Mouse (Mus musculus) neural tube, embryonic 10.5 days (tissue): ENCODE results near the gene Elk4.
A peak's percentile ranks its signal among the peaks of the same experiment; 100 is the strongest.

ENCODE experiments used
- DNase-seq: peaks from one replicate; pipeline ENCODE4 v3.0.0-alpha.2; 2017; ENCODE audit warnings: low spot score; ENCODE audit errors: extremely low spot score

Gene Elk4

GRCm38 (mm10) chr1:132007282-132007815 is at the start of gene Elk4:
Gene Elk4 (plus strand): TSS chr1:132007607.
- DNase-seq: peak; percentile 93

- no peak for DNase-seq
Observed at GRCm38 (mm10) chr1:131961004-131961403, 46.4 kb upstream of the Elk4 start.

GRCm38 (mm10) chr1:131962606-131963084 is 44.8 kb upstream of the Elk4 start, which contains the start of gene Slc45a3:
Gene Slc45a3 (plus strand): TSS chr1:131962967.
- DNase-seq: peak; percentile 58

DNA sequence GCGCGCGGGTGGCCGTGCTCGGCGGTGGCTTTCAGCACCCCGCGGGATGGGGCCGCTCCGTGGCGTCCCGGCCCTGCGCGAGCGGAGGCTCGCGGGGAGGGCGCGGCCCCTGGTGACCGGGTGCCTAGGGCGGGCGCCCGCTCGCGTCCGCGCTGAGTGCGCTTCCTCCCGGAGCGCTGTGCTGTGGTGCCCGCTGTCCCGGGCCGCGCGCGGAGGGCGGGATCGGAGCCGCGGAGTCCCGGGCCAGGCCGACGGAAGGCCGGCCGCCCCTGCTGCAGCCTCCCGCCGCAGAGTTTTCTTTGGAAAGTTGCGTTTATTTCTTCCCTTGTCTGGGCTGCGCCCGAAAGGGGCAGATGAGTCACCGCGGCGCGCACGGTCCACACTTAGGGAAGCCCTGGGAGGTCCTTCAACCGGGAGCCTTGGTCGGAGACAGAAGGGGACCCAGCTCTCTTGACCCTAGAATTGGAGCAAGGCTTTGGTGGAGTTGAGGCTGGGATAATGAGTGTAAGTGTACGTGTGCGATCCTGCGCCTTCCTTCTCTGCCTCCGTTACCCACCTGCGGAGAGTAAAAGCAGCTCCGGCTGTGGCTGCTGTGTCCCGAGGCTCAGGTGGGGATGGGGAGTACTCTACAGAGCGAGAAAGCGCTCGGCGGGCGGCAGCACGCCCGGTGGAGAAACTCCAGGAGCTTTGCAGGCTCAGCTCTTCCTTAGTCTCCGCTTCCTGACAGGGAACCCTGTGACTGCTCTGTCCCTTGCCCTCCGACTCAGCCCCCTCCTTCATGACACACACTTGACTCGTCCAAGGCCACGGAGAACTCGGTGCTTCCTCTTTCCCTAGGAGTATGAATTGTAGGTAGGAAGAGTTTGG is 44.1 kb upstream of the Elk4 start:
- peak; percentile 60 for DNase-seq

- DNase-seq: no peak
Observed at GRCm38 (mm10) chr1:131964100-131964499, 43.3 kb upstream of the Elk4 start.

GRCm38 (mm10) chr1:131964580-131964979 is 42.8 kb upstream of the Elk4 start:
- no peak for DNase-seq

DNA sequence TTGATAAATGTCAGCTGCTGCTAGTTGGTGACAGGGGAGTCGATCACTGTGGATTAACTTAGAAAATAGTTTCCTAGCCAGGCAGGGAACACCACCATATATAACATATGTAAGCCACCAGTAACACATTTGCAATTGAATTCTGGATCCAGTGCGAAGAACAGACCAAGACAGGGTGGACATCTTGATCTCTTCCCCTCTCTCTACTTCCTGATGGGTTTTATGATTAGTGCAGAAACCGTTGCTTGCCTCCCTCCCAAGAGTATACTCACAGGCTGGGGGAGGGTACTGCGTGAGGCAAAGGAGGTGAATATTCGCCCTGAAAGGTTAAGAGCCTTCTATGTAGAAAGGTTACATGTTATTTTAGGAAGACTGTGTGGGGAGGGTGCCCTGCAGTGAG is 41.6 kb upstream of the Elk4 start:
- no peak for DNase-seq

DNA sequence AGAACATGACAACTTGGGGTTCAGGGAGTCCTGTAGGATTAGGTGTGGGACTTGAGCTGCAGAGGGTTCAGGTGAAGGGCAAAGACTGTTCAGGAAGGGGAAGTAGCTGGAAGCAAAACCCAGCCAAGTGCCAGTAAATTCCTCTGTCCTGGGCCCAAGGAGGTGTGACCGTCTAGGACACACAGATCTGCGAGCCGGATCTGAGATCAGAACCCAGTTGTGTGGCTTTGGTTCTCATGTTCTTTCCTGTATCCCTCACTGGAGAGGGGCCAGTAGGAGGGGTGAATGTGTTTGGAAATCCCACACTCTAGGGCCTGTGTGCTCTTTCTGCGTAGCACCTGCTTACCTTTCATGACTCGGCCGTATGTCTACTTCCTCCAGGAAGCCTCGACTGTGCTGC is 40.1 kb upstream of the Elk4 start:
- no peak for DNase-seq

DNA sequence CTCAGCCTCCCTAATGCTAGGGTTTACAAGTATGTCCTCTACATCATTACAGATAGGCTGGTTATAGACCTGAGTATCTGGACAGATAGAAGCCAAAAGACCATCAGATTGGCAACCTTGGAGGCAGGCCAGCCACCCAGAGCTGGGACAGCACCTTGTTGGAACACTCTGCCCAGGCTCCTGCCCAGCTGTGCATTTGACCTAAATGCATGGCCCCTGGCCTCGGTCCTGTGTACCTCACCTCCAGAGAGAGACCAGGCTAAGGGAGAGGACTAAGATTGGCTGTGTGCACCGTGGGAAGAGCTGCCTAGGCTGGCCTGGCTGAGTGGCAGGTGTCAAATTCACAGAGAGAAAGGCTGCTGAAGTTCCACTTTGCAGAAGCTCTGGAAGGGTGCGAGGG is 38.9 kb upstream of the Elk4 start:
- DNase-seq: no peak

GRCm38 (mm10) chr1:131968983-131969382 is 38.4 kb upstream of the Elk4 start:
- no peak for DNase-seq

- no peak for DNase-seq
Observed at GRCm38 (mm10) chr1:131969825-131970224, 37.6 kb upstream of the Elk4 start.

DNA sequence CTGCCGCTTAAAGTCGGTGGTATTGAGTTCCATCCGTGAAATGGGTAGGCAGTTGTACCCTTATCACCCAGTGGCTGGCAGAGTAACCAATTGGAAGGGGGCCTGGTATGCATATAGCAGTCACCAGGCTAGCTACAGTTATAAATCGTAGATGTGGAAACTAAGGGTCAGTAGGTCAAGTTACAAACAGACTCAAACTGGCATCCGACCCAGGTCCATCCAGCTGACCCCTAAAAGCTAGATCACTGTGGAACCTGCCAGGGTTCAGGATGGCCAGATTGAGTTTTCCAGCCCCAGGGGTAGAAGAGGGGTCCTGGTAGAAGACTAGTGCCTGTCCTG is 37.1 kb upstream of the Elk4 start:
- no peak for DNase-seq

DNA sequence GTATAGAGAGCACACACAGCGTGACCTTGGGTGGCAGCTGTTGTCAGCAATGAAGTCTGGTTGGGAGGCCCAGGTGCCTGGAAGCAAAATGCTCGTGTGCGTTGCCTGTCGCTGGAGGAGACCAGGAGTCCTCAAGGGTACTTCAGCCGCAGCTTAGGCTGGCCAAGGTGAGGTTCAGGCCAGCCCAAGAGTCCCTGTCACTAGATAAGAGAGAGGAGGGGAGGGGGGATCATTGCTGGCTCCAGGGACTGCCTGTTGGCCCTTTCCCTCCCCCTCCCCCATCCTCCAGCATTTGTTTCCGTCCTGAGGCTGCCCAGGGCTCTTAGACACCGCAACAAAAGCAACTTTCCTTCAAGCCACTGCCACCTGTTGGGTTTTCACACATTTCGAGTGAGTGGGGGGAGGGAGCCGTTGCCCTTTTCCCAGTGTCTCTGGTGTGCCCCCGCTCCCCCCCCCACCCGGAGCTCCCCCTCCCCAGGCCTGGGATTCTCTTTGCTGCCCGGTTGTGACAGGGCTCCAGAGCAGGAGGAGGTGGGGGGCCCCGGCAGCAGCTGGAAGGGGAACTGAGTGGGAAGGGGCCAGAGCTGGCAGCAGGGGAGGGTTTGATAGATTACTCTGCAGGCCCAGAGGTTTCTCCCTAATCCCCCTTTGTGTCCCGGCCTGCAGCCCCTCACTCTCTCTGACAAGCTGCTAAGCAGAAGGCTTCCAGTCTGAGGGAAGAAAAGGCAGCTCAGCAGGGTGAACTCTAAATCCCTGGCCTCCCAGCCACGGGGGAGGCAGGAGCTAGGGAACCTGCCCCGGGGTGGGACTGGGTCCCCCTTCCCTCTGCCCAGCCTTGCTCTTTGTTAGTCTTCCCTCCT is 36.5 kb upstream of the Elk4 start:
- peak; percentile 80 for DNase-seq

GRCm38 (mm10) chr1:131971771-131972497 is 35.5 kb upstream of the Elk4 start:
- DNase-seq: peak; percentile 83

GRCm38 (mm10) chr1:131972498-131973334 is 34.7 kb upstream of the Elk4 start:
- DNase-seq: no peak

DNA sequence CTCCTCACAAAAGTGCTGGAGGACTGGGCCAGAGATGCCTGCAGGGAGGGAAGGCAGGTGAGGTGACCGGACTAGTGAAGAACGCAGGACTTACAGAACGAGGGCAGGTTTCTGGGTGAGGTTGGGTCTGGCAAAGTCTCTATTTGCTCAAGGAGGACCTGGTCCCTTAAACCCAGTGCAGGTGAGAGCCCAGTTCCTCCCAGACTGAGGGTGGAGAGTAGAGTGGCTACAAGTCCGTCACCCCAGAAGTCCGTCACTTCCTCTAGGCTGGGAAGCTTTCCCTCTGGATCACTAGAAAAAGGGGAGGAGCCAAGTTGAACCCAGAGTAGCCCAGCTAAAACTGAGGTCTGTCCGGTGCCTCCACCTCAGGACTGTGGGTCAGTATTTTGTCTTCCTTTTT is 33.4 kb upstream of the Elk4 start:
- no peak for DNase-seq

- no peak for DNase-seq
Observed at GRCm38 (mm10) chr1:131976886-131977285, 30.5 kb upstream of the Elk4 start.

GRCm38 (mm10) chr1:131980471-131980870 is 26.9 kb upstream of the Elk4 start:
- no peak for DNase-seq

DNA sequence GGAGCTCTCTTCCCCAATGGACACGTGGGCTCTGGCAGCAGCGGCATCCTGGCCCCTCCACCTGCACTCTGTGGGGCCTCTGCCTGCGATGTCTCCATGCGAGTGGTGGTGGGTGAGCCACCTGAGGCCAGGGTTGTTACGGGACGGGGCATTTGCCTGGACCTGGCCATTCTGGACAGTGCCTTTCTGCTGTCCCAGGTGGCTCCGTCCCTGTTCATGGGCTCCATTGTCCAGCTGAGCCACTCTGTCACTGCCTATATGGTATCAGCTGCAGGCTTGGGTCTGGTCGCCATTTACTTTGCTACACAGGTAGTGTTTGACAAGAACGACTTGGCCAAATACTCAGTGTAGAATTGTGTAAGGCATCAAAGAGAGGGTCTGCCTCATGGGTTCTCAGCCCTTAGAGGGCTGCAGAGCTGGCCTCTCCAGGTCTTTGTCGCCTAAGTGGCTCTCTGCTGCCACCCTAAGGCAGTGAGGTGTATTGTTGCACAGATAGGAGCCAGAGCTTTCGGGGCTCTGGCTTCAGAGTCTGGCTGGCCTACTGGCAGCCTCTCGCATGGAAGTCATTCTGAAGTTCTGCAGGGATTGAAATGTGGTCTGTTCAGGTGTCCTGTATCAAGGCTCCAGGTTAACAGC is 25.9 kb upstream of the Elk4 start:
- peak; percentile 84 for DNase-seq

DNA sequence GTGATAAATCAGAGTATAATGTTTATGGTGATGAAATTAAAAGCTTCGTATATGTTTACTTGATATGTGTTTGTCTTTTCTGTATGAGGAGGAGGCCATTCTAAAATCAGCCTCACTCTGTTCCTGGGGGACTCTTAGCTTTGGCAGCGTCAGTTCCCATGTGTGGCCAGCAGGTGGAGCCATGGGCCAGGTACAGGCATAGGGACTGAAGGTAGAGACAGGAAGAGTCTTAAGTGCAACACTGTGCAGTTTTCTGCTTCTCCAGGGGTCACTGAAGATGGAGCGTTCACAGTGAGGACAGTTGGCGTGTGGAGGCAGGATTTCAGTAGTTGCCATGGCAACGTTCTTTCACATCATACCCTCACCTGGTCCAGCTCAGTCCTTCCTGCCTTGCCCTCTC is 24.5 kb upstream of the Elk4 start:
- DNase-seq: peak; percentile 75
